Mouse (Mus musculus) heart, postnatal 25 days (tissue): Measurements from ENCODE around the gene Olfr746. TPM values are rescaled to one million over a fixed set of nuclear protein-coding genes. Genes with fewer than 3 reads are reported as not detected.

Source experiments
- DNase-seq: peaks from one replicate; pipeline ENCODE4 v3.0.0; 2022; ENCODE audit warnings: low spot score
- intact Hi-C: fragments of 180-260 bp; cut with DNase I; formaldehyde crosslinking; loops from one replicate; pipeline ENCODE4 v1.15.1; 2025
- total RNA-seq, 2 experiments: library from RNA; stranded (reverse); gene quantifications; 2 replicates each; pipeline ENCODE4 v1.2.3; 2021

Olfr746 gene
- not detected for total RNA-seq

- no peak for DNase-seq
- intact Hi-C loops: no loop called here
Observed at GRCm38 (mm10) chr14:50646783-50647182, at the start of gene Olfr746. Gene Olfr746, plus strand, starts transcription at chr14:50647083.

GRCm38 (mm10) chr14:50614579-50614978, 32.3 kb upstream of the Olfr746 start, which contains the start of gene Olfr744:
Gene Olfr744, plus strand, starts transcription at chr14:50614879.
- intact Hi-C loops: no loop called here
- DNase-seq: no peak

GRCm38 (mm10) chr14:50639088-50639487, 7.8 kb upstream of the Olfr746 start, which contains the start of gene Olfr745:
Gene Olfr745, plus strand, starts transcription at chr14:50639388.
- no peak for DNase-seq
- intact Hi-C loops: no loop called here

GRCm38 (mm10) chr14:50693106-50693505, 46.2 kb downstream of the Olfr746 start, which contains the start of gene Olfr747:
Gene Olfr747, minus strand, starts transcription at chr14:50693206.
- no peak for DNase-seq
- intact Hi-C loops: no loop called here

Other genes with a start within 250 kb of the Olfr746 start
- not detected for gene Olfr738, start 239.5 kb upstream of the Olfr746 start, total RNA-seq
- not detected for gene Olfr739, start 228.5 kb upstream of the Olfr746 start, total RNA-seq
- not detected for gene Olfr740, start 201.5 kb upstream of the Olfr746 start, total RNA-seq
- not detected for gene Olfr741, start 174.3 kb upstream of the Olfr746 start, total RNA-seq
- gene Olfr742, start 143.5 kb upstream of the Olfr746 start, total RNA-seq: not detected
- gene Olfr743, start 125.2 kb upstream of the Olfr746 start, total RNA-seq: not detected
- gene Olfr744, start 32.2 kb upstream of the Olfr746 start, total RNA-seq: not detected
- gene Olfr745, start 7.7 kb upstream of the Olfr746 start, total RNA-seq: not detected
- gene Olfr747, start 46.1 kb downstream of the Olfr746 start, total RNA-seq: not detected
- not detected for gene Olfr748, start 60.3 kb downstream of the Olfr746 start, total RNA-seq
- not detected for gene Olfr749, start 98.0 kb downstream of the Olfr746 start, total RNA-seq
- 10 to 100 TPM; 16.2 to 17.0 TPM for gene Ttc5, start 138.4 kb downstream of the Olfr746 start, total RNA-seq
- under 1 TPM in 1 of 2 experiments, not detected in 1; 0.39 TPM for gene Ccnb1ip1, start 160.6 kb downstream of the Olfr746 start, total RNA-seq
- gene Parp2, start 160.8 kb downstream of the Olfr746 start, total RNA-seq: 10 to 100 TPM; 13.4 to 16.0 TPM
- gene Tep1, start 223.5 kb downstream of the Olfr746 start, total RNA-seq: 10 to 100 TPM in 1 of 2 experiments, 1 to 10 TPM in 1; 9.3 to 10.2 TPM